29 mouse cellular contexts compared by ENCODE assay signal in genomic region chr12:107789818-107790217, GRCm38 (mm10).
"Had no signal": no experiment of that assay in that cellular context is flagged by ENCODE, and none has a peak within 500 bp of the region (broad histone marks: within the 10 kb centered on the region; RNA-seq: fewer than 3 reads in every experiment).

No protein-coding gene starts in this region.

- H3K4me2 ChIP-seq: limb, embryonic 12.5 days; limb, embryonic 13.5 days; limb, embryonic 15.5 days; liver, embryonic 11.5 days; liver, embryonic 12.5 days; liver, embryonic 13.5 days; liver, embryonic 15.5 days; lung, embryonic 14.5 days; lung, embryonic 15.5 days; midbrain, embryonic 12.5 days; midbrain, embryonic 15.5 days; neural tube, embryonic 12.5 days had no signal

- H3K9ac ChIP-seq: limb, embryonic 12.5 days; limb, embryonic 13.5 days; limb, embryonic 15.5 days; liver, embryonic 12.5 days; liver, embryonic 13.5 days; liver, embryonic 14.5 days; liver, embryonic 15.5 days; liver, postnatal 0 days; lung, embryonic 14.5 days; lung, embryonic 15.5 days; midbrain, embryonic 12.5 days; midbrain, embryonic 15.5 days; neural tube, embryonic 12.5 days had no signal

- DNase-seq: liver; liver, embryonic 13.5 days; liver, postnatal 0 days; lung, adult 18-20 months; lung, adult 2 months; lung, embryonic 14.5 days; lung, postnatal 10 days; lung, postnatal 14 days; lung, postnatal 36 days; lung, postnatal 4 days; midbrain, embryonic 14.5 days had no signal

- H3K4me3 ChIP-seq: limb, embryonic 10.5 days; limb, embryonic 12.5 days; limb, embryonic 13.5 days; limb, embryonic 15.5 days; liver, embryonic 12.5 days; liver, embryonic 13.5 days; liver, embryonic 15.5 days; lung, embryonic 15.5 days; midbrain, embryonic 10.5 days; midbrain, embryonic 12.5 days; midbrain, embryonic 15.5 days; myocyte; neural tube, embryonic 12.5 days had no signal

- H3K27me3 ChIP-seq: limb, embryonic 13.5 days; limb, embryonic 15.5 days; liver, embryonic 12.5 days; liver, embryonic 13.5 days; liver, embryonic 15.5 days; lung, embryonic 15.5 days; megakaryocyte, embryonic 14.5 days; midbrain, embryonic 12.5 days; midbrain, embryonic 15.5 days; neural tube, embryonic 12.5 days had no signal

- H3K9me3 ChIP-seq: limb, embryonic 10.5 days; limb, embryonic 12.5 days; limb, embryonic 13.5 days; limb, embryonic 15.5 days; liver, embryonic 12.5 days; liver, embryonic 13.5 days; lung, embryonic 15.5 days; midbrain, embryonic 10.5 days; midbrain, embryonic 12.5 days; midbrain, embryonic 15.5 days; neural tube, embryonic 12.5 days had no signal

- H3K4me1 ChIP-seq: limb, embryonic 15.5 days; liver, embryonic 12.5 days; liver, embryonic 13.5 days; liver, embryonic 15.5 days; lung, embryonic 15.5 days; megakaryocyte, embryonic 14.5 days; midbrain, embryonic 10.5 days; midbrain, embryonic 15.5 days; neural tube, embryonic 12.5 days had no signal

- H3K36me3 ChIP-seq: limb, embryonic 10.5 days; limb, embryonic 12.5 days; limb, embryonic 13.5 days; limb, embryonic 15.5 days; liver, embryonic 12.5 days; liver, embryonic 13.5 days; liver, embryonic 15.5 days; lung, embryonic 15.5 days; midbrain, embryonic 10.5 days; midbrain, embryonic 12.5 days; midbrain, embryonic 15.5 days; neural tube, embryonic 12.5 days had no signal

- H3K27ac ChIP-seq: limb, embryonic 10.5 days; limb, embryonic 12.5 days; limb, embryonic 13.5 days; limb, embryonic 15.5 days; liver, embryonic 12.5 days; liver, embryonic 13.5 days; liver, embryonic 14.5 days; liver, embryonic 15.5 days; lung, embryonic 15.5 days; macrophage; midbrain, embryonic 10.5 days; midbrain, embryonic 12.5 days; midbrain, embryonic 15.5 days; neural tube, embryonic 12.5 days had no signal

- ATAC-seq: liver, embryonic 12.5 days; liver, postnatal 0 days; lung, postnatal 0 days; midbrain, embryonic 15.5 days; midbrain, embryonic 16.5 days had no signal
